Mouse (Mus musculus): ENCODE measurements at regions not wholly inside any gene's neighbourhood (a gene's known extent, or its start where the extent isn't known, plus 50 kb on each side); places are given as distances from the start of the nearest gene placed in this dataset.

DNA sequence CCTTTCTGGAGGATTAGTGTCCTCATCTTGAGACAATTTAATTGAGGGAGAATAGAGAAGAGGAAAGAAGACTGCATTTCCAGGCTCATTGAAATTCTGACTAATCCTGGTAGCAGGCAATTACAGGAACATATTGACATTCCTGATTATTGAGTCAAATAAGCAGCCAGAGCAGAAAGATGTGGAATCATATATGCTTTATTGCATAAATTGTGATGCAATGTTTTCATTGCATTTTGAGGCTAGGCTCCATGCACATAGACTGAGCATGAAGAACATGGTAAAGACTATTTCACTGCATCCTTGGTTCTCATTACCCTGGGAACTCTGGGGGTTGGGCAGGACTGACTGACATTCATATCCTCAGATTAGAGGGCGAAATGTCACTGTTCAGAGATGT is 116.0 kb downstream of the Alg10b start:
- TF ChIP-seq MAX (IDR thresholded peaks at IDR 0.05) = no peak
- no peak for TF ChIP-seq CTCF (IDR thresholded peaks at IDR 0.05; ENCODE audit: control insufficient read depth, insufficient read depth, insufficient read length)
